Mouse (Mus musculus) megakaryocyte, embryonic 14.5 days (primary cell): Measurements from ENCODE around the gene Phf7.

Source experiments
- FLI1 ChIP-seq: IDR thresholded peaks from 2 replicates; pipeline ENCODE4 v1.6.1; 2012; ENCODE audit warnings: low read length, inconsistent platforms, mixed read lengths
- GATA1 ChIP-seq: IDR thresholded peaks from 3 replicates; pipeline ENCODE4 v1.6.1; 2012; ENCODE audit warnings: mixed read lengths, low read length, inconsistent platforms, borderline replicate concordance

- TF ChIP-seq GATA1, result no peak
- TF ChIP-seq FLI1, result no peak
Measured at GRCm38 (mm10) chr14:31260932-31261331, 9.8 kb upstream of the Phf7 start.
